In the genomic region with DNA sequence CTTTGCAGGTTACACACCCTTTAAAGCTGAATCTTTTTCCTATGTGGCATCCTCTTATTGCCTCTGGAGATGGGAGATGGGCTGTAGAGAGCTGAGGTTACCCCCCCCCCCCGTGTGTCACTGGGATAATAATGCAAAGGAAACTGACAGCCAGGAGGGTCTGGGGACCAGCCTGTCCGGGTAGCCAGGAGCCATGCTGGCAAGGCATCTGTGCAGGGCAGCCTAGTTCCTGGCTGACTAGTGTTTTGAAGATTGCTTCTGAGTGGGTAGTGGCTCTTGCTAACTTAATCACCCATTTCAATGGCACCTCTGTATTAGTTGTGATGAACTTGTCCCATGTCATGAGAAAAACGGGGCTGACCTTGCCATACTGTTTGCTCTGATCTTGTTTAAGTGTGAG, we compare ENCODE assay signal across 11 mouse cellular contexts. TPM values are rescaled to one million over a fixed set of nuclear protein-coding genes. Genes with fewer than 3 reads are reported as not detected.
DNase-seq lines count a peak whose midpoint lies in the region; ATAC-seq and TF ChIP-seq lines count a peak whose summit lies in the region.
"Had no signal": no experiment of that assay in that cellular context is flagged by ENCODE, and none has a peak within 500 bp of the region (broad histone marks: within the 10 kb centered on the region; RNA-seq: fewer than 3 reads in every experiment).

No protein-coding gene starts in this region.

- H3K36me3 ChIP-seq in kidney, postnatal 0 days (ENCODE audit: insufficient read depth, low read length), result peaks cover 2% of the 10 kb centered on the region; the same call in 1 of the 2 replicates
- no peaks in the 10 kb centered on the region; the same call in 1 of the 2 replicates for H3K36me3 ChIP-seq in forebrain, embryonic 11.5 days (ENCODE audit: control insufficient read depth, insufficient read depth, low read length)
- H3K36me3 ChIP-seq in limb, embryonic 10.5 days, result peaks cover 26% of the 10 kb centered on the region
- peaks cover 18% of the 10 kb centered on the region for H3K36me3 ChIP-seq in neural tube, embryonic 13.5 days

- H3K27ac ChIP-seq in kidney, postnatal 0 days, result no peak overlapping the region
- no peak overlapping the region for H3K27ac ChIP-seq in forebrain, embryonic 11.5 days (ENCODE audit: low read depth, low read length)
- H3K27ac ChIP-seq in limb, embryonic 10.5 days, result no peak overlapping the region
- H3K27ac ChIP-seq in neural tube, embryonic 13.5 days (replicated peaks), result no peak overlapping the region

- peaks cover 42% of the 10 kb centered on the region for H3K4me1 ChIP-seq in kidney, postnatal 0 days (replicated peaks; ENCODE audit: insufficient read depth, low read length)
- peaks cover 15% of the 10 kb centered on the region for H3K4me1 ChIP-seq in forebrain, embryonic 11.5 days (replicated peaks; ENCODE audit: control insufficient read depth, insufficient read depth, low read length)
- peaks cover 49% of the 10 kb centered on the region for H3K4me1 ChIP-seq in limb, embryonic 10.5 days
- H3K4me1 ChIP-seq in neural tube, embryonic 13.5 days (replicated peaks), result peaks cover 51% of the 10 kb centered on the region

- peak overlapping the region; percentile 76; the same call in 1 of the 2 replicates for H3K9ac ChIP-seq in kidney, postnatal 0 days (ENCODE audit: low read depth, low read length)
- H3K9ac ChIP-seq in forebrain, embryonic 11.5 days (ENCODE audit: low read length), result peak overlapping the region; percentile 85; the same call in 1 of the 2 replicates
- H3K9ac ChIP-seq in neural tube, embryonic 13.5 days, result peak overlapping the region; percentile 89

- no peak for TF ChIP-seq CTCF in kidney, postnatal 0 days (IDR thresholded peaks at IDR 0.05; ENCODE audit: low read depth)

- no peak for ATAC-seq in kidney, postnatal 0 days (replicated peaks; ENCODE audit: low FRiP score, low read depth)
- no peak for ATAC-seq in forebrain, embryonic 11.5 days (replicated peaks; ENCODE audit: low FRiP score)
- no peak for ATAC-seq in neural tube, embryonic 13.5 days (ENCODE audit: low read depth)

- H3K27me3 ChIP-seq in kidney, postnatal 0 days (ENCODE audit: insufficient read depth, low read length), result no peaks in the 10 kb centered on the region
- H3K27me3 ChIP-seq in forebrain, embryonic 11.5 days (ENCODE audit: control insufficient read depth, insufficient read depth, low read length), result no peaks in the 10 kb centered on the region
- no peaks in the 10 kb centered on the region for H3K27me3 ChIP-seq in limb, embryonic 10.5 days (ENCODE audit: low read depth, poor library complexity, severe bottlenecking)
- H3K27me3 ChIP-seq in neural tube, embryonic 13.5 days, result no peaks in the 10 kb centered on the region

- peak overlapping the region; percentile 72 for H3K4me3 ChIP-seq in kidney, postnatal 0 days (replicated peaks; ENCODE audit: low read depth, low read length)
- peak overlapping the region; percentile 81 for H3K4me3 ChIP-seq in forebrain, embryonic 11.5 days (ENCODE audit: low read depth, low read length)
- H3K4me3 ChIP-seq in limb, embryonic 10.5 days, result peak overlapping the region; percentile 86
- H3K4me3 ChIP-seq in neural tube, embryonic 13.5 days, result peak overlapping the region; percentile 90

- H3K4me2 ChIP-seq in kidney, postnatal 0 days (ENCODE audit: low read length), result peak overlapping the region; percentile 82
- H3K4me2 ChIP-seq in forebrain, embryonic 11.5 days (ENCODE audit: low read depth, low read length, severe bottlenecking), result peak overlapping the region; percentile 81
- H3K4me2 ChIP-seq in neural tube, embryonic 13.5 days, result peak overlapping the region; percentile 81

- WGBS in kidney, postnatal 0 days, result 34% methylated on average over 3 of the region's 3 CpGs
- 63% methylated on average over 3 of the region's 3 CpGs for WGBS in forebrain, embryonic 11.5 days
- WGBS in limb, embryonic 10.5 days, result 49% methylated on average over 3 of the region's 3 CpGs
- WGBS in neural tube, embryonic 13.5 days, result 38% methylated on average over 3 of the region's 3 CpGs

- H3K9me3 ChIP-seq in kidney, postnatal 0 days (replicated peaks; ENCODE audit: low read length), result no peaks in the 10 kb centered on the region
- no peaks in the 10 kb centered on the region for H3K9me3 ChIP-seq in forebrain, embryonic 11.5 days (ENCODE audit: control insufficient read depth, low read length)
- H3K9me3 ChIP-seq in limb, embryonic 10.5 days (replicated peaks), result no peaks in the 10 kb centered on the region
- no peaks in the 10 kb centered on the region for H3K9me3 ChIP-seq in neural tube, embryonic 13.5 days
- H3K9me3 ChIP-seq: G1E had no signal

- DNase-seq in kidney, postnatal 0 days (ENCODE audit: low spot score), result no peak
- DNase-seq in kidney, postnatal 36 days, result no peak
- DNase-seq in forebrain, embryonic 11.5 days (ENCODE audit: low spot score), result no peak
- no peak for DNase-seq in limb, embryonic 10.5 days (ENCODE audit: low spot score)
- no peak for DNase-seq in c-Kit-positive CD71-positive TER-119-positive erythroid progenitor cells, embryonic 14.5 days (ENCODE audit: low spot score)
- no peak for DNase-seq in right cerebral cortex, adult 2 months (ENCODE audit: low spot score in 2 of 2)
- no peak for DNase-seq in adrenal gland, postnatal 36 days
- DNase-seq: kidney, adult 18-20 months; right cerebral cortex, postnatal 25 days had no signal

RNA-seq across cellular contexts. Expression of a gene that starts 1.7 kb away (rescaled TPM):
- 30.6 and 33.0 TPM in 2 replicates for polyA plus RNA-seq in kidney, postnatal 0 days (2015; fragmentation: Nextera tagmentation; extraction: Ambion mirVana)
- polyA plus RNA-seq in forebrain, embryonic 11.5 days (2014; fragmentation: Nextera tagmentation; extraction: Ambion mirVana), result 48.3 and 48.6 TPM in 2 replicates
- 53.8 and 58.5 TPM in 2 replicates for polyA plus RNA-seq in limb, embryonic 10.5 days (2016; fragmentation: Nextera tagmentation; extraction: Ambion mirVana)
- 24.8 and 27.9 TPM in 2 replicates for polyA plus RNA-seq in neural tube, embryonic 13.5 days (2015; fragmentation: Nextera tagmentation; extraction: Ambion mirVana)
- total RNA-seq in adrenal gland, postnatal 36 days (2021), result 10 to 100 TPM; 24.2 to 25.4 TPM

RNA-seq across cellular contexts. Expression of a gene that starts 2.9 kb away (rescaled TPM):
- polyA plus RNA-seq in kidney, postnatal 0 days (2015; fragmentation: Nextera tagmentation; extraction: Ambion mirVana), result 100.0 and 111 TPM in 2 replicates
- polyA plus RNA-seq in forebrain, embryonic 11.5 days (2014; fragmentation: Nextera tagmentation; extraction: Ambion mirVana), result 204 and 232 TPM in 2 replicates
- 159 and 168 TPM in 2 replicates for polyA plus RNA-seq in limb, embryonic 10.5 days (2016; fragmentation: Nextera tagmentation; extraction: Ambion mirVana)
- 292 and 297 TPM in 2 replicates for polyA plus RNA-seq in neural tube, embryonic 13.5 days (2015; fragmentation: Nextera tagmentation; extraction: Ambion mirVana)
- total RNA-seq in adrenal gland, postnatal 36 days (2021), result 100 to 1,000 TPM; 107 to 111 TPM

RNA-seq across cellular contexts. Expression of a gene that starts 48.3 kb away (rescaled TPM):
- polyA plus RNA-seq in kidney, postnatal 0 days (2015; fragmentation: Nextera tagmentation; extraction: Ambion mirVana), result 3.5 and 4.0 TPM in 2 replicates
- polyA plus RNA-seq in forebrain, embryonic 11.5 days (2014; fragmentation: Nextera tagmentation; extraction: Ambion mirVana), result 1.3 and 2.7 TPM in 2 replicates
- 1.3 and 1.8 TPM in 2 replicates for polyA plus RNA-seq in limb, embryonic 10.5 days (2016; fragmentation: Nextera tagmentation; extraction: Ambion mirVana)
- 2.5 and 3.5 TPM in 2 replicates for polyA plus RNA-seq in neural tube, embryonic 13.5 days (2015; fragmentation: Nextera tagmentation; extraction: Ambion mirVana)
- total RNA-seq in adrenal gland, postnatal 36 days (2021), result 1 to 10 TPM; 1.3 TPM
- total RNA-seq: G1E had no signal
- polyA plus RNA-seq: G1E had no signal

RNA-seq across cellular contexts. Expression of a gene that starts 57.5 kb away (rescaled TPM):
- 12.0 and 14.0 TPM in 2 replicates for polyA plus RNA-seq in kidney, postnatal 0 days (2015; fragmentation: Nextera tagmentation; extraction: Ambion mirVana)
- 7.9 and 8.6 TPM in 2 replicates for polyA plus RNA-seq in forebrain, embryonic 11.5 days (2014; fragmentation: Nextera tagmentation; extraction: Ambion mirVana)
- 7.7 and 8.1 TPM in 2 replicates for polyA plus RNA-seq in limb, embryonic 10.5 days (2016; fragmentation: Nextera tagmentation; extraction: Ambion mirVana)
- polyA plus RNA-seq in neural tube, embryonic 13.5 days (2015; fragmentation: Nextera tagmentation; extraction: Ambion mirVana), result 10.3 and 10.6 TPM in 2 replicates
- total RNA-seq in adrenal gland, postnatal 36 days (2021), result 1 to 10 TPM; 5.2 to 7.5 TPM
- total RNA-seq: G1E had no signal

RNA-seq across cellular contexts. Expression of a gene that starts 59.9 kb away (rescaled TPM):
- polyA plus RNA-seq in kidney, postnatal 0 days (2015; fragmentation: Nextera tagmentation; extraction: Ambion mirVana), result 167 and 173 TPM in 2 replicates
- polyA plus RNA-seq in forebrain, embryonic 11.5 days (2014; fragmentation: Nextera tagmentation; extraction: Ambion mirVana), result 217 and 242 TPM in 2 replicates
- 150 and 183 TPM in 2 replicates for polyA plus RNA-seq in limb, embryonic 10.5 days (2016; fragmentation: Nextera tagmentation; extraction: Ambion mirVana)
- 318 and 357 TPM in 2 replicates for polyA plus RNA-seq in neural tube, embryonic 13.5 days (2015; fragmentation: Nextera tagmentation; extraction: Ambion mirVana)
- 10 to 100 TPM; 74.7 to 77.8 TPM for total RNA-seq in adrenal gland, postnatal 36 days (2021)
